Mouse (Mus musculus) hindlimb bud, embryonic 11.5 days (tissue): Measurements from ENCODE around the gene Dgke.
"Not testable (repeated sequence)": the region's sequence is repeated elsewhere in the genome, so short reads cannot be mapped to it uniquely, and the experiment has no call there.

Source experiments
- DNase-seq: peaks from one replicate; pipeline ENCODE4 v3.0.0-alpha.2; 2012; ENCODE audit warnings: low read depth, low spot score; ENCODE audit errors: extremely low spot score

Dgke gene

DNA sequence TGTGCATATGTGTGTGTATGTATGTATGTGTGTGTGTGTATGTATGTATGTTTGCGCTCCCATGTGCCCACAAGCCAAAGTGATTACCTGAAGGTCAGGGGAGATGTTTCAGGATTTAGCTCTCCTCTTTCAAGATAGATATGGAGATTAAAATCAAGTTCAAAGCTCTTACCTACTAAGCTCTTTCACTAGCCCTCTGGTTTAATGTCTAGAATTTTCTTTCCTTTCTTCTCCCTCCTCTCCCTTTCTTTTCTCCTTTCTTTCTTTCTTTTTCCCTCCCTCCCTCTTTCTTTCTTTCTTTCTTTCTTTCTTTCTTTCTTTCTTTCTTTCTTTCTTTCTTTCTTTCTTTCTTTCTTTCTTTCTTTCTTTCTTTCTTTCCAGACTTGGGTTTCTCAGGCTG lies at the start of gene Dgke:
TSS of gene Dgke (minus strand) at position 101 of the 400 bp plus-strand sequence.
- DNase-seq = no peak

- no peak for DNase-seq
These were observed 40.6 kb upstream of the Dgke start for GRCm38 (mm10) chr11:89107180-89107807.

DNA sequence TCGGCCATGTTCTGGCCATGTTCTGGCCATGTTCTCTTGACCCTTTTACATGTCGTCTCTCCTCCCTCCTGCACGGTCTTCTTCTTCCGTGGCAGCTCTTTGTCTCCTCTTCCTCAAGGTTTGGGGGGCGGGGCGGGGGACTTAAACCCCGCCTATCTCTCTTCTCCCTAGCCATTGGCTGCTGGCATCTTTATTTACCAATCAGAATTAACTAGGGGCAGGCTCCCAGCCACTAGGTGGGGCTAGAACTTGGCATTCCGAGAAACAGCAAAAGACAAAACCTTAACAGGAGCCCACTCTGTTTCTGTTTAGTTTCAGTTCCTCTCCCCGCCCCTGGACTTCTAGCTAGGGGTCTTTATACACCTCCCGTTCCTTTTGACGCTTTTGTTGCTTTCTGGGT lies 39.2 kb upstream of the Dgke start:
- DNase-seq = no peak

- no peak for DNase-seq
These were observed 38.6 kb upstream of the Dgke start for GRCm38 (mm10) chr11:89105211-89105610.

DNA sequence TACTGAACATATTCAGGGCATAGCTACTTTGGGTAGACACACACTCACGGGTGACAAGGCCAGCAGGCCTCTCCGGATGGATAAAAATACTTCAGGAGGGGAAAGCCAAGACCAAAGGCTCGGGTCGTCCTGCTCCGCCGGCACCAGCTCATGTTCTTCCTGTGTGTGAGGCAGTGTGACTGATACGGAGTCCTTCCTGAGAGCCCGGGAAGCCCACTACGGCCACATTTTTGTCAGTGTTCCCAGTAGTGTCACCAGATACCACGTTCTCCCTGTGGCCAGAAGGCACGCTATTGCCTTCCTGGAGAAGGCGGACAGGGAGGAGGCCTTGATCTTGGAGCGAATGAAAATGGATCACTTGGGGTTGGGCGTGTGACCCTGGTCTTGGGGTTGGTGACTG lies 36.5 kb upstream of the Dgke start:
- DNase-seq = no peak

DNA sequence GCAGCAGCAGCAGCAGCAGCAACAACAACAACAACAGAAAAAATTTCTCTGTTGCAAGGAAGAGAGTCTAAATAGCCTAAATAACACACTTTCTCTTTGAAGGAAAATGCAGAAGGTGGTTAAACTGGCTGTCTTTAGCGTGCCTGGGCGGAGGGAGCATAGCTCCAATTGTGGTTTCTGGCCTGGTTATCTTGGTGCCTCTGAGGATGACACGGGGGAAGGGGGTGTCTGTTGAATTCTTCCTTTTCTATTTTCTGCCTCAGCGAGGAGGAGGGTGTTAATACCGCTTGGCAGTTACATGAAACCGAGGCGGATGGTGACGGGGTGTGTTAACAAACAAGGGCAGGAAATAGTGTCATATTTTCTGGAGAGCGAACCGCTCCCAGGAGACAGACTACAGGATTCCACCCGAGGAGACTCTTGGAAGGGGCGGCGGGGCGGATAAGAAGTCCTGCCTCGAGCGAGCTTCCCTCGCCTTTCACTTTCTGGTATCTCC lies 34.2 kb upstream of the Dgke start:
- DNase-seq = no peak

- DNase-seq = peak; percentile 22
These were observed 33.8 kb upstream of the Dgke start for GRCm38 (mm10) chr11:89100403-89100802.

GRCm38 (mm10) chr11:89098930-89099329 lies 32.3 kb upstream of the Dgke start:
- DNase-seq = no peak

GRCm38 (mm10) chr11:89098083-89098835 lies 31.6 kb upstream of the Dgke start:
- DNase-seq = no peak

- DNase-seq = not testable (repeated sequence)
These were observed 30.6 kb upstream of the Dgke start for GRCm38 (mm10) chr11:89097292-89097691.

DNA sequence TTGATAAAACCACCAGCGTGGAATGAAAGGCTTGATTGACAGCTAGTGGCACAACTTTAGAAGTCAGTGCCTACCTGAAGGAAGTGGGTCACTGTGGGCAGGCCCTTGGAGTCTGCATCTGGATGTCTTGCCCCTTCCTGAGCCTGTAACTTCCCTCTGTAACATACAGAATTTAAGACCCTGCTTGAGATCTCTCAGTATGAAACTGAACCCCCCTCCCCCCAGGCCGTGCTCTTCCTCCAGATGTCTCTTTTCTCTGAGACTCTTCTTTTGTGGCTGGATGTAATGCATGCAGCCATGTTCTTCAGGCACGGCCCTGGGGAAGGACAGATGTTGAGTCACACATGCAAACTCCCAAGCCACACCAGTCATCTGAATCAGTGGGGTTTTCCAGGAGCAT lies 28.7 kb upstream of the Dgke start:
- no peak for DNase-seq

- no peak for DNase-seq
These were observed 26.1 kb upstream of the Dgke start for GRCm38 (mm10) chr11:89092714-89093113.

GRCm38 (mm10) chr11:89090359-89090758 lies 23.7 kb upstream of the Dgke start:
- not testable (repeated sequence) for DNase-seq

DNA sequence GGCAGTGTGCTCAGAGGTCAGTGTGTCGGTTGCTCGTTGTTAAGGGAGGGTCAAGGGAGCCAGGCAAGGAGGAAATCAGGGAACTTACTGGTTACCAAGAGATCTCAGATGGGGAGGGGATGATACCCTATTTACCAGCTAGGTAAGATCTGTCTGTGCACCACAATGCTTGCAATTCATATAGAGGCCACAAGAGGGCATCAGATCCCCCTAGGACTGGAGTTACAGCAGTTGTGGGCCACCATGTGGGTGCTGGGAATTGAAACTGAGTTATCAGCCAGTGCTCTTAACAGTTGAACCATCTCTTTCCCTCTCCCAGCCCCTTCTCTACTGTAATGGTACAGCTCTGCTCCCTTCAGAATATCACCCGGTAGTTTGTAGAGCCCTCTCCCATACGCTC lies 22.1 kb upstream of the Dgke start:
- no peak for DNase-seq

- no peak for DNase-seq
These were observed 19.7 kb upstream of the Dgke start for GRCm38 (mm10) chr11:89086208-89086809.

DNA sequence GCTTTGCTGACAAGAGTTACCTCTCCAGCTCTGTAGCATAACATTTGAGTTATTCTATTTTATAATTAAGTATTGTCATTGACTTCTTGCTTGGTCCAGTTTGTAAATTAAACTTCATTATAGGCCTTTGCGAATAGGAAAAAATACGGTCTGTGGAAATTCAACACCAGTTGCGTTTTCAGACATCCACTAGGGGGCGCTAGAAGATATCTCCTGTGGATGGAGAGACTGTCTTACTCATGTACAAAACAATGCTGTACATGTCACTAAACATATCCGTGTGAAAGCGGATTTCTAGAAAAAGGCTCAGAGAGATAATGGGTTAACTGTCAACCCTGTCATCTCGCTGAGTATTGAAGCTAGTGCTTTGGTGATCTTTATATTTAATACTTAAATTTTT lies 18.0 kb upstream of the Dgke start:
- peak; percentile 49 for DNase-seq

DNA sequence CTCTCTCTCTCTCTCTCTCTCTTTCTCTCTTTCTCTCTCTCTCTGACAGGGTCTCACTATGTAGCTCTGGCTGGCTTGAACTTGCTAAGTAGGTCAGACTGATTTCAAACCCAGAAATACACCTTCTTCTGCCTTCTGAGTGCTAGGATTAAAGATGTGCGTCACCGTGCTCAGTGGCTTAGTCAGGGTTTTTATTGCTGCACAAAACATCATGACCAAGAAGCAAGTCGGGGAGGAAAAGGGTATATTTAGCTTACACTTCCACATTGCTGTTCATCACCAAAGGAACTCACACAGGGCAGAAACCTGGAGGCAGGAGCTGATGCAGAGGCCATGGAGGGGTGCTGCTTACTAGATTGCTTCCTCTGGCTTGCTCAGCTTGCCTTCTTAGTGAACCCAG lies 16.0 kb upstream of the Dgke start:
- DNase-seq = not testable (repeated sequence)

- not testable (repeated sequence) for DNase-seq
These were observed 15.3 kb upstream of the Dgke start for GRCm38 (mm10) chr11:89081906-89082305.

- no peak for DNase-seq
These were observed 12.5 kb upstream of the Dgke start for GRCm38 (mm10) chr11:89078996-89079680.

DNA sequence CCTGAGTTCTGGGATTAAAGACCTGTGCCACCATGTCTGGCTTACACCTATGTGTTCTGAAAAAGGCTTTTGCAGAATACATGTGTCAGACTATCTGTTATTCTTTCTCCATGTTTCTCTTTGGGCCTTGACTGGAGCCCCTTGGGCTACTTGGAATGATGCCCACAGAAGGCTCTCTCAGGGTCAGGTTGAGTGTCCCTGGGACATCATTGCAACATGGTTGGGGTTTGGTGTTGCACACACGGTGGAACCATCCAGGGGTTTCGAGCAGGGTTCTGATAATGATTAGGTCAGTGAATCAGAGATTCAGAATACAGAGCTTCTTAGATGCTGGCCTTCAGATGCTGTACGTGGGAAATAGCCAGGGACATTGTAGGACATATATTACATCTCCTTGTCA lies 11.7 kb upstream of the Dgke start:
- DNase-seq = no peak

- DNase-seq = no peak
These were observed 11.0 kb upstream of the Dgke start for GRCm38 (mm10) chr11:89077601-89078000.
